Mouse (Mus musculus) hematopoietic stem cell, adult 5-6 weeks (primary cell): ENCODE measurements around the gene AC140267.1. TPM values are rescaled to one million over a fixed set of nuclear protein-coding genes. Genes with fewer than 3 reads are reported as not detected.

Experiments
- total RNA-seq: library from RNA; stranded (forward); fragments of 172-1452, 232-1000 nt; gene quantifications from 2 replicates; pipeline ENCODE4 v1.2.3, GENCODE M21; 2017

AC140267.1 gene
- total RNA-seq, 1 experiment from 2014 or later, result not detected

Other genes starting within 250 kb of the AC140267.1 start
- gene Pdgfb, start 220.9 kb upstream of the AC140267.1 start, total RNA-seq, result 0.84 and 2.2 TPM in 2 replicates
- gene Syngr1, start 144.5 kb upstream of the AC140267.1 start, total RNA-seq, result 0.89 and 5.7 TPM in 2 replicates
- gene Rpl3, start 144.0 kb upstream of the AC140267.1 start, total RNA-seq, result 3,283 and 3,286 TPM in 2 replicates
- 17.1 TPM in 2 replicates for gene Tab1, start 102.7 kb upstream of the AC140267.1 start, total RNA-seq
- not detected in 2 replicates for gene Mgat3, start 62.1 kb upstream of the AC140267.1 start, total RNA-seq
- gene Mief1, start 1.8 kb upstream of the AC140267.1 start, total RNA-seq, result 25.9 and 28.0 TPM in 2 replicates
- gene Atf4, start 19.3 kb downstream of the AC140267.1 start, total RNA-seq, result 332 and 415 TPM in 2 replicates
- 22.0 and 48.2 TPM in 2 replicates for gene Rps19bp1, start 28.5 kb downstream of the AC140267.1 start, total RNA-seq
- gene Cacna1i, start 51.4 kb downstream of the AC140267.1 start, total RNA-seq, result not detected in 2 replicates